23 mouse cellular contexts compared by ENCODE assay signal in genomic region chr2:32685807-32686206, GRCm38 (mm10). TPM values are rescaled to one million over a fixed set of nuclear protein-coding genes. Genes with fewer than 3 reads are reported as not detected.
A peak's percentile ranks its signal among the peaks of the same experiment; 100 is the strongest.
DNase-seq lines count a peak whose midpoint lies in the region; ATAC-seq lines count a peak whose summit lies in the region.
"Had no signal": no experiment of that assay in that cellular context is flagged by ENCODE, and none has a peak within 500 bp of the region (broad histone marks: within the 10 kb centered on the region; RNA-seq: fewer than 3 reads in every experiment).

No protein-coding gene starts in this region.

- H3K27me3 ChIP-seq in intestine, embryonic 16.5 days (replicated peaks; ENCODE audit: control insufficient read depth, insufficient read depth, low read length): no peaks in the 10 kb centered on the region
- no peaks in the 10 kb centered on the region for H3K27me3 ChIP-seq in intestine, embryonic 15.5 days (replicated peaks)
- H3K27me3 ChIP-seq: heart, embryonic 12.5 days; liver, embryonic 12.5 days had no signal

- H3K27ac ChIP-seq in intestine, embryonic 16.5 days (ENCODE audit: low read length): peak overlapping the region; percentile 52
- H3K27ac ChIP-seq in intestine, embryonic 15.5 days: no peak overlapping the region; the same call in 1 of the 2 replicates
- H3K27ac ChIP-seq: liver, embryonic 12.5 days had no signal

- H3K4me1 ChIP-seq in intestine, embryonic 16.5 days (ENCODE audit: control insufficient read depth, insufficient read depth, low read length): peaks cover 22% of the 10 kb centered on the region
- peaks cover 26% of the 10 kb centered on the region for H3K4me1 ChIP-seq in intestine, embryonic 15.5 days (replicated peaks)

- DNase-seq in MN1 (ENCODE audit: low spot score): peak; percentile 77
- peak; percentile 75 for DNase-seq in adrenal gland, adult 8-10 months
- peak; percentile 54 for DNase-seq in skeletal muscle tissue, adult 2 months (ENCODE audit: low read depth, low spot score)
- DNase-seq in heart, postnatal 25 days (ENCODE audit: low spot score): no peak
- no peak for DNase-seq in embryo, embryonic 10 days (ENCODE audit: low spot score)
- DNase-seq: cerebellum, adult 2 months; forebrain, postnatal 0 days; gastrocnemius, postnatal 36 days; heart, postnatal 4 days; kidney, adult 8-10 months; kidney, postnatal 4 days; lung, embryonic 14.5 days; midbrain, embryonic 14.5 days; thymus, postnatal 4 days had no signal

- no peak overlapping the region for H3K4me2 ChIP-seq in intestine, embryonic 16.5 days (ENCODE audit: low read depth, low read length)
- no peak overlapping the region for H3K4me2 ChIP-seq in intestine, embryonic 15.5 days (replicated peaks)
- H3K4me2 ChIP-seq: heart, embryonic 12.5 days; liver, embryonic 12.5 days; lung, embryonic 14.5 days had no signal

- H3K9ac ChIP-seq in intestine, embryonic 16.5 days (ENCODE audit: low read depth, low read length): no peak overlapping the region; the same call in 1 of the 2 replicates
- H3K9ac ChIP-seq in intestine, embryonic 15.5 days: no peak overlapping the region
- H3K9ac ChIP-seq: forebrain, postnatal 0 days; heart, embryonic 12.5 days; liver, embryonic 12.5 days; lung, embryonic 14.5 days had no signal

- H3K36me3 ChIP-seq in intestine, embryonic 16.5 days (ENCODE audit: control insufficient read depth, insufficient read depth, low read length): peaks cover 21% of the 10 kb centered on the region
- peaks cover 44% of the 10 kb centered on the region for H3K36me3 ChIP-seq in intestine, embryonic 15.5 days

- no peak overlapping the region for H3K4me3 ChIP-seq in intestine, embryonic 16.5 days (ENCODE audit: low read length)
- H3K4me3 ChIP-seq in intestine, embryonic 15.5 days (replicated peaks): no peak overlapping the region
- H3K4me3 ChIP-seq: heart, embryonic 12.5 days; liver, embryonic 12.5 days had no signal

- intact Hi-C loops in heart, postnatal 25 days (cut with DNase I): no loop called here

- 81% methylated on average over 3 of the region's 3 CpGs for WGBS in intestine, embryonic 16.5 days
- 80% methylated on average over 3 of the region's 3 CpGs for WGBS in intestine, embryonic 15.5 days

- ATAC-seq in intestine, embryonic 16.5 days: peak; percentile 39; the same call in 1 of the 2 replicates
- ATAC-seq in intestine, embryonic 15.5 days: no peak
- ATAC-seq: CD4-positive, CD25-positive, alpha-beta regulatory T cell, adult 4 months; forebrain, postnatal 0 days; hindbrain, embryonic 16.5 days; liver, embryonic 12.5 days had no signal

- H3K9me3 ChIP-seq in intestine, embryonic 16.5 days (ENCODE audit: control insufficient read depth, low read length): no peaks in the 10 kb centered on the region
- H3K9me3 ChIP-seq in intestine, embryonic 15.5 days: no peaks in the 10 kb centered on the region
- H3K9me3 ChIP-seq: G1E; heart, embryonic 12.5 days; liver, embryonic 12.5 days had no signal

RNA-seq across cellular contexts. Expression of gene Fpgs, which starts 18.1 kb away (rescaled TPM):
- 29.8 and 32.0 TPM in 2 replicates for polyA plus RNA-seq in intestine, embryonic 16.5 days (2015; fragmentation: Nextera tagmentation; extraction: Ambion mirVana)
- 30.1 and 35.5 TPM in 2 replicates for polyA plus RNA-seq in intestine, embryonic 15.5 days (2015; fragmentation: Nextera tagmentation; extraction: Ambion mirVana)
- total RNA-seq in adrenal gland, adult 8-10 months (2022): 10 to 100 TPM; 10.8 to 22.2 (median 18.7) TPM
- total RNA-seq in heart, postnatal 25 days (2021): 1 to 10 TPM; 4.2 to 6.0 TPM

RNA-seq across cellular contexts. Expression of gene Cdk9, which starts 27.1 kb away (rescaled TPM):
- polyA plus RNA-seq in intestine, embryonic 16.5 days (2015; fragmentation: Nextera tagmentation; extraction: Ambion mirVana): 83.4 and 86.0 TPM in 2 replicates
- 95.7 and 99.6 TPM in 2 replicates for polyA plus RNA-seq in intestine, embryonic 15.5 days (2015; fragmentation: Nextera tagmentation; extraction: Ambion mirVana)
- 100 to 1,000 TPM in 1 of 4 experiments, 10 to 100 TPM in 3; 80.8 to 110 (median 92.1) TPM for total RNA-seq in adrenal gland, adult 8-10 months (2022)
- 10 to 100 TPM; 23.4 to 26.4 TPM for total RNA-seq in heart, postnatal 25 days (2021)

RNA-seq across cellular contexts. Expression of gene Sh2d3c, which starts 35.0 kb away (rescaled TPM):
- polyA plus RNA-seq in intestine, embryonic 16.5 days (2015; fragmentation: Nextera tagmentation; extraction: Ambion mirVana): 26.1 and 26.5 TPM in 2 replicates
- 27.8 and 28.6 TPM in 2 replicates for polyA plus RNA-seq in intestine, embryonic 15.5 days (2015; fragmentation: Nextera tagmentation; extraction: Ambion mirVana)
- 10 to 100 TPM; 12.4 to 23.9 (median 18.0) TPM for total RNA-seq in adrenal gland, adult 8-10 months (2022)
- 10 to 100 TPM; 20.7 to 25.4 TPM for total RNA-seq in heart, postnatal 25 days (2021)

RNA-seq across cellular contexts. Expression of gene Eng, which starts 39.4 kb away (rescaled TPM):
- 66.8 and 70.3 TPM in 2 replicates for polyA plus RNA-seq in intestine, embryonic 16.5 days (2015; fragmentation: Nextera tagmentation; extraction: Ambion mirVana)
- 62.6 and 63.2 TPM in 2 replicates for polyA plus RNA-seq in intestine, embryonic 15.5 days (2015; fragmentation: Nextera tagmentation; extraction: Ambion mirVana)
- 100 to 1,000 TPM in 3 of 4 experiments, 10 to 100 TPM in 1; 96.0 to 134 (median 120) TPM for total RNA-seq in adrenal gland, adult 8-10 months (2022)
- total RNA-seq in heart, postnatal 25 days (2021): 100 to 1,000 TPM; 126 to 140 TPM
- total RNA-seq: neutrophil, adult 5-6 weeks had no signal
- polyA plus RNA-seq: CD4-positive, CD25-positive, alpha-beta regulatory T cell, adult 4 months had no signal

RNA-seq across cellular contexts. Expression of gene 6330409D20Rik, which starts 55.0 kb away (rescaled TPM):
- 0.26 TPM in 1 of 2 replicates, not detected in the other for polyA plus RNA-seq in intestine, embryonic 16.5 days (2015; fragmentation: Nextera tagmentation; extraction: Ambion mirVana)
- polyA plus RNA-seq in intestine, embryonic 15.5 days (2015; fragmentation: Nextera tagmentation; extraction: Ambion mirVana): 0.13 and 0.34 TPM in 2 replicates
- total RNA-seq in adrenal gland, adult 8-10 months (2022): not detected
- not detected for total RNA-seq in heart, postnatal 25 days (2021)
- total RNA-seq: G1E; gastrocnemius, postnatal 36 days; heart, postnatal 4 days; megakaryocyte, adult 5-6 weeks; neutrophil, adult 5-6 weeks had no signal
- polyA plus RNA-seq: G1E; heart, embryonic 12.5 days; liver, embryonic 12.5 days; lung, embryonic 14.5 days had no signal

Comparison
In these comparisons a context has a peak if more than half of its experiments do, and no peak if none do; other contexts are left out.
1. DNase-seq: peak in MN1 (single experiment), adrenal gland, adult 8-10 months (single experiment) and skeletal muscle tissue, adult 2 months (single experiment); none in heart, postnatal 25 days (single experiment) and embryo, embryonic 10 days (single experiment).